Comparison of ENCODE assay signal across 12 mouse cellular contexts in the genomic region with DNA sequence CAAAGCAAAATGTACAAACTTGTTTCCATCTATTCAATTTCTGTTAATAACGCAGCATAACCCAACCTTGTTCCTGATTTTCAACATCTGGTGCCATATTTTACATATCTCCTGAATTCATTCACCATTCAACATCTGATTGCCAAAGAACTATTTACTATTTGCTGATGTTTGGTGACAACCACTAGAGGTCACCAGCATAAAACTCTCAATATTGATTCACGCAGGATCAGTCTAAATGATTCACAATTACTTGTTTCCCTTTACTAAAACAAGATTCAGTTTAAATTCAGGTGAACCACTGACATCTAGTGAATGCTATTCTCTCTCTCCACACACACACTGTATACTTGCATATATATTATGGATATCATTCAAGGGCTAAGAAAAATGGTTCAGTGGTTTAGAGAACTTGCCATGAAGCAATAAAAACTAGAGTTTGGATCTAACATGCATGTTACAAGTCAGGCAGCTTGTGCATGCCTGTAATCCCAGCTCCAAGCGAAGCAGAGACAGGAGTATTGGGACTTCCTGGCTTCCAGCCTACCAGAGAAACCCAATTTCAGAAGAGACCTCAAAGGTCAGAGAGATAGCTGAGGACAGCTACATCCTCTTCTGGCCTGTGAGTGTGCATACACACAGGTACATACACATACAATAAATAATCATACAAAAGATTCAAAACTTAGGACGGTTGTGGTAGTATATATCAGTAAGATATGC. TPM values are rescaled to one million over a fixed set of nuclear protein-coding genes. Genes with fewer than 3 reads are reported as not detected.
DNase-seq lines count a peak whose midpoint lies in the region; ATAC-seq lines count a peak whose summit lies in the region.
"Had no signal": no experiment of that assay in that cellular context is flagged by ENCODE, and none has a peak within 500 bp of the region (broad histone marks: within the 10 kb centered on the region; RNA-seq: fewer than 3 reads in every experiment).

No protein-coding gene starts in this region.

- 64% methylated on average over 4 of the region's 4 CpGs for WGBS in heart, embryonic 13.5 days
- WGBS in midbrain, embryonic 13.5 days: 80% methylated on average over 4 of the region's 4 CpGs
- WGBS in midbrain, embryonic 16.5 days: 72% methylated on average over 4 of the region's 4 CpGs
- 77% methylated on average over 4 of the region's 4 CpGs for WGBS in hindbrain, embryonic 13.5 days

- no peak overlapping the region for H3K4me2 ChIP-seq in heart, embryonic 13.5 days
- no peak overlapping the region for H3K4me2 ChIP-seq in midbrain, embryonic 13.5 days (replicated peaks)
- H3K4me2 ChIP-seq in midbrain, embryonic 16.5 days (ENCODE audit: low read length): no peak overlapping the region
- no peak overlapping the region for H3K4me2 ChIP-seq in hindbrain, embryonic 13.5 days
- H3K4me2 ChIP-seq: liver, embryonic 13.5 days had no signal

- 0 out of 2 replicates have a peak overlapping the region, but pooled peaks have one; percentile 39 for H3K27ac ChIP-seq in heart, embryonic 13.5 days (replicated peaks)
- H3K27ac ChIP-seq in midbrain, embryonic 13.5 days: no peak overlapping the region
- no peak overlapping the region for H3K27ac ChIP-seq in midbrain, embryonic 16.5 days (ENCODE audit: low read length)
- H3K27ac ChIP-seq in hindbrain, embryonic 13.5 days: no peak overlapping the region
- H3K27ac ChIP-seq: liver, embryonic 13.5 days had no signal

- H3K27me3 ChIP-seq in heart, embryonic 13.5 days (replicated peaks): no peaks in the 10 kb centered on the region
- H3K27me3 ChIP-seq in midbrain, embryonic 13.5 days: no peaks in the 10 kb centered on the region
- no peaks in the 10 kb centered on the region for H3K27me3 ChIP-seq in midbrain, embryonic 16.5 days (ENCODE audit: control insufficient read depth, insufficient read depth, low read depth, low read length)
- H3K27me3 ChIP-seq in hindbrain, embryonic 13.5 days: no peaks in the 10 kb centered on the region
- H3K27me3 ChIP-seq: liver, embryonic 13.5 days had no signal

- H3K4me1 ChIP-seq in heart, embryonic 13.5 days: peaks cover 58% of the 10 kb centered on the region
- peaks cover 24% of the 10 kb centered on the region for H3K4me1 ChIP-seq in midbrain, embryonic 13.5 days (replicated peaks)
- H3K4me1 ChIP-seq in midbrain, embryonic 16.5 days (ENCODE audit: control insufficient read depth, insufficient read depth, low read length): no peaks in the 10 kb centered on the region
- H3K4me1 ChIP-seq in hindbrain, embryonic 13.5 days (replicated peaks): peaks cover 10% of the 10 kb centered on the region

- ATAC-seq in heart, embryonic 13.5 days (ENCODE audit: extremely low read depth, insufficient number of reproducible peaks, low FRiP score, low TSS enrichment): no peak
- 0 out of 2 replicates have a peak, but pooled peaks have one; percentile 6 for ATAC-seq in midbrain, embryonic 13.5 days
- no peak for ATAC-seq in midbrain, embryonic 16.5 days
- ATAC-seq in common myeloid progenitor, adult 5-6 weeks (replicated peaks; ENCODE audit: low read depth, poor library complexity, severe bottlenecking): peak; percentile 65; the same call in 1 of the 2 replicates
- no peak for ATAC-seq in hindbrain, embryonic 13.5 days (ENCODE audit: low FRiP score)

- H3K4me3 ChIP-seq in heart, embryonic 13.5 days: no peak overlapping the region
- no peak overlapping the region for H3K4me3 ChIP-seq in midbrain, embryonic 13.5 days (replicated peaks)
- no peak overlapping the region for H3K4me3 ChIP-seq in midbrain, embryonic 16.5 days (ENCODE audit: low read depth, low read length)
- no peak overlapping the region for H3K4me3 ChIP-seq in hindbrain, embryonic 13.5 days
- H3K4me3 ChIP-seq: liver, embryonic 13.5 days had no signal

- no peaks in the 10 kb centered on the region for H3K36me3 ChIP-seq in heart, embryonic 13.5 days
- no peaks in the 10 kb centered on the region for H3K36me3 ChIP-seq in midbrain, embryonic 13.5 days
- H3K36me3 ChIP-seq in midbrain, embryonic 16.5 days (ENCODE audit: control insufficient read depth, insufficient read depth, low read length): no peaks in the 10 kb centered on the region
- H3K36me3 ChIP-seq in hindbrain, embryonic 13.5 days: no peaks in the 10 kb centered on the region
- H3K36me3 ChIP-seq: liver, embryonic 13.5 days had no signal

- H3K9me3 ChIP-seq in heart, embryonic 13.5 days: no peaks in the 10 kb centered on the region
- no peaks in the 10 kb centered on the region for H3K9me3 ChIP-seq in midbrain, embryonic 13.5 days
- no peaks in the 10 kb centered on the region for H3K9me3 ChIP-seq in midbrain, embryonic 16.5 days (replicated peaks; ENCODE audit: control insufficient read depth, low read length, poor library complexity, severe bottlenecking)
- no peaks in the 10 kb centered on the region for H3K9me3 ChIP-seq in hindbrain, embryonic 13.5 days
- H3K9me3 ChIP-seq: liver, embryonic 13.5 days had no signal

- intact Hi-C loops in heart, postnatal 36 days (cut with DNase I): loop anchor here (2.0 kb wide), 1 partner anchor 24 kb away; a partner anchor contains a TSS

- DNase-seq in heart, postnatal 36 days: no peak
- DNase-seq in retina, embryonic 14.5 days (ENCODE audit: low spot score): peak; percentile 42
- no peak for DNase-seq in kidney, postnatal 25 days
- DNase-seq: cerebellum, postnatal 25 days; heart, postnatal 14 days; liver, embryonic 13.5 days; thymus, adult 2 months had no signal

- no peak overlapping the region; the same call in 1 of the 2 replicates for H3K9ac ChIP-seq in heart, embryonic 13.5 days
- no peak overlapping the region for H3K9ac ChIP-seq in midbrain, embryonic 13.5 days (replicated peaks)
- H3K9ac ChIP-seq in midbrain, embryonic 16.5 days (ENCODE audit: low read depth, low read length): no peak overlapping the region
- H3K9ac ChIP-seq in hindbrain, embryonic 13.5 days: no peak overlapping the region
- H3K9ac ChIP-seq: liver, embryonic 13.5 days had no signal

RNA-seq across cellular contexts. Expression of a gene that starts 24.0 kb away (rescaled TPM):
- 27.6 and 35.2 TPM in 2 replicates for polyA plus RNA-seq in heart, embryonic 13.5 days (2015; fragmentation: Nextera tagmentation; extraction: Ambion mirVana)
- 10 to 100 TPM; 52.6 to 57.2 TPM for total RNA-seq in heart, postnatal 36 days (2021)
- 53.2 and 54.4 TPM in 2 replicates for polyA plus RNA-seq in midbrain, embryonic 13.5 days (2015; fragmentation: Nextera tagmentation; extraction: Ambion mirVana)
- polyA plus RNA-seq in midbrain, embryonic 16.5 days (2015; fragmentation: Nextera tagmentation; extraction: Ambion mirVana): 55.0 and 55.7 TPM in 2 replicates
- 22.6 and 30.6 TPM in 2 replicates for total RNA-seq in common myeloid progenitor, adult 5-6 weeks (2017)
- polyA plus RNA-seq in hindbrain, embryonic 13.5 days (2015; fragmentation: Nextera tagmentation; extraction: Ambion mirVana): 51.1 and 56.2 TPM in 2 replicates

RNA-seq across cellular contexts. Expression of a gene that starts 24.8 kb away (rescaled TPM):
- polyA plus RNA-seq in heart, embryonic 13.5 days (2015; fragmentation: Nextera tagmentation; extraction: Ambion mirVana): 37.3 and 40.0 TPM in 2 replicates
- 100 to 1,000 TPM; 101 to 107 TPM for total RNA-seq in heart, postnatal 36 days (2021)
- polyA plus RNA-seq in midbrain, embryonic 13.5 days (2015; fragmentation: Nextera tagmentation; extraction: Ambion mirVana): 45.7 and 46.3 TPM in 2 replicates
- 32.0 and 33.2 TPM in 2 replicates for polyA plus RNA-seq in midbrain, embryonic 16.5 days (2015; fragmentation: Nextera tagmentation; extraction: Ambion mirVana)
- total RNA-seq in common myeloid progenitor, adult 5-6 weeks (2017): 72.2 and 76.2 TPM in 2 replicates
- 40.4 and 40.5 TPM in 2 replicates for polyA plus RNA-seq in hindbrain, embryonic 13.5 days (2015; fragmentation: Nextera tagmentation; extraction: Ambion mirVana)

Comparison
In these comparisons a context has a peak if more than half of its experiments do, and no peak if none do; other contexts are left out.
1. ATAC-seq: peak in midbrain, embryonic 13.5 days (single experiment) and common myeloid progenitor, adult 5-6 weeks (single experiment); none in heart, embryonic 13.5 days (single experiment), midbrain, embryonic 16.5 days (single experiment) and hindbrain, embryonic 13.5 days (single experiment).